Mouse (Mus musculus): ENCODE results near the gene Olfr228.
"Not testable (repeated sequence)": the region's sequence is repeated elsewhere in the genome, so short reads cannot be mapped to it uniquely, and the experiment has no call there.

The Olfr228 gene

GRCm38 (mm10) chr2:86487286-86487685 lies at the start of gene Olfr228:
Olfr228 (minus strand) TSS chr2:86487386.
- no peak for DNase-seq (ENCODE audit: low spot score in 2 of 2)

DNA sequence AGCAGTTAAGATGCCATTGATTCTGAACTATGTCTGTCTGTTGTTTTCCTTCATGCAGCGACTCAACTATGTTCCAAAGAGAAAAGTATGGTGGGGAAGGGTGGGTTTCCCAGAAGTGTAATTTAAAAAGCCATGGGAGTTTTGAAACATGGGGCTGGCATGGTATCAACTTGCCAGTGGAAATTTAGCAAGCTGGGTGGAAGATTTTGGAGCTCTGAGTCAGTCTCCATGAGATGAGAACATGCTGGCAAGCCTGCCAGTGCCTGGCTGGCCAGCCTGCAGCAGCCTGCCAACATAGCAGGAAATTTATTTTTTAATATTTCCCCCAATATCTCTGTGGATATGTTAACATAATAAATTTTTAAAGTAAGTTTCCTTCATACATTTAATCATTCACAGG lies 43.8 kb upstream of the Olfr228 start:
- DNase-seq (ENCODE audit: low spot score in 2 of 2) = no peak

GRCm38 (mm10) chr2:86508161-86508560 lies 21.0 kb upstream of the Olfr228 start, which contains the start of gene Olfr1076:
Olfr1076 (plus strand) TSS chr2:86508461.
- no peak for DNase-seq (ENCODE audit: low spot score in 2 of 2)

DNA sequence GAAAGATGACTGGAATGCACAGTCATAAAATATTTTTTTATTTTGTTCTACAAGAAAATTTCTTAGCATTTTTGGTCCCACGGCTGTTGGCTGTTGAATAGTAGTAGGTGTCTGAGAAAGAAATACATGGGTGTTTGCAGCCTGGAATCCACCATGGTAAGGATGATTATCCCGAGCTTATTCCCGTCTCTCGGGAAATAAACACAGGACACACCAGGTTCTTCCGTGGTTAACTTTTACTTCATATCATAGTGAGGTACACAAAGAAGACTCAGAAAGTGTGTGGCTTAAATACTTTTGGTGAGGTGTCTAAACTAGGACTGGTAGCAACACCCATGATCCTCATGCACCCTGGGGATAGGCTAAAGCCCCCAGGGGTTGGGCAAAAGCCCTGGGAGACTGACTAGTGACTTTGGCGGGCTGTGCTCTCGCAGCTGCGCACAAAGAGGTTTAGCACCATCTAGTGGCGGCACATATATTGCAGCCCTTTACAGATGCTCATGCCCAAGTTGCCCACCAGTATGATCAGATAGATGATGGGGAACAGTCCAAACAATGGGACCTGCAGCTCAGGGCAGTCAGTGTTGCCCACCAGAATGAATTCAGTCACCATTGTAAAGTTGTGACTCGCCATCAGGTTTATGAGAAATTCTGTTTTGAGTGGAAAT lies 22.6 kb downstream of the Olfr228 start:
- DNase-seq (ENCODE audit: low spot score in 2 of 2) = peak in 1 of 2 experiments; percentile 39

DNA sequence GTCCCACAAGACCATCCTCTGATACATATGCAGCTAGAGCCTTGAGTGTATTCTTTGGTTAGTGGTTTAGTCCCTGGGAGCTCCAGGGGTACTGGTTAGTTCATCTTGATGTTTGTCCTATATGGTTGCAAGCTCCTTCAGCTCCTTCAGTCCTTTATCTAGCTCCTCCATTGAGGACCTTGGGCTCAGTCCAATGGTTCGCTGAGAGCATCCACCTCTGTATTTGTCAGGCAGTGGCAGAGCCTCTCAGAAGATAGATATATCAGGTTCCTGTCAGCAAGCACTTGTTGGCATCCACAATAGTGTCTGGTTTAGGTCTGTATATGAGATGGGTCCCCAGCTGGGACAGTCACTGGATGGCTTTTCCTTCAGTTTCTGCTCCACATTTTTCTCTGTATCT lies 26.8 kb downstream of the Olfr228 start:
- DNase-seq (ENCODE audit: low spot score in 2 of 2) = no peak

- no peak for DNase-seq (ENCODE audit: low spot score in 2 of 2)
Observed at GRCm38 (mm10) chr2:86456169-86456568, 31.0 kb downstream of the Olfr228 start, which contains the start of gene Olfr1066. Olfr1066 (minus strand) TSS chr2:86456269.

GRCm38 (mm10) chr2:86450491-86450890 lies 36.7 kb downstream of the Olfr228 start, which contains the start of gene Olfr1065:
Olfr1065 (minus strand) TSS chr2:86450591.
- DNase-seq (ENCODE audit: low spot score in 2 of 2) = not testable (repeated sequence)

DNA sequence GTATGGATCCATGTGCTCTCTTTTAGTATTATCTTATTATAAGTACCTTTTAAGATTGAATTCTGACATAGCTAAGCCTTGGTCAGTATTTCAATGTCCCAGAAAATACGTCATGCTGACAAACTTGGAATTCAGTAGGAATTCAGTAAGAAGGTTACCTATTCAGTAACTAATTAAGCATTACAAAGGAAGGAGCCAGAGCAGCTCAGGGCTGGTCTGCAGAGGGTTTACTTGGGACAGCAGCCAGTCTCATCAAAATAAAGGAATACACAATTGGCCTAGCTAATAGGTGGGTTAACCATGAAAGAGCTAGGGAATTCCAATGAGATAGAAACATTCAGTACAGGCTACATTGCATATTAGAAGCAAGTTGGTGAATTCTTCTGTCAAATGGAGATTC lies 45.1 kb downstream of the Olfr228 start:
- DNase-seq (ENCODE audit: low spot score in 2 of 2) = not testable (repeated sequence)
